Mouse (Mus musculus): ENCODE measurements around the gene Dupd1.

- no peak for TF ChIP-seq POLR2A (IDR thresholded peaks at IDR 0.05; ENCODE audit: control insufficient read depth, low read depth, low read length)
- no peak for TF ChIP-seq CTCF (IDR thresholded peaks at IDR 0.05; ENCODE audit: control insufficient read depth, insufficient read depth, insufficient replicate concordance, low read depth, low read length)
Observed at GRCm38 (mm10) chr14:21719646-21720383, 5.4 kb upstream of the Dupd1 start.

Data from testis, adult 2 months (tissue).